Mouse (Mus musculus) cortical plate, adult 2 months (tissue): ENCODE measurements around the gene Cd300lg. TPM values are rescaled to one million over a fixed set of nuclear protein-coding genes. Genes with fewer than 3 reads are reported as not detected.

Experiments
- H3K27ac ChIP-seq: fragments of 200-500 bp; 2 replicates; pipeline ENCODE4 v1.5.1; 2012; ENCODE audit warnings: low read length, control low read depth, inconsistent platforms; ENCODE audit not compliant: insufficient read depth
- H3K4me1 ChIP-seq: fragments of 200-500 bp; 2 replicates; pipeline ENCODE4 v1.6.1; 2011; ENCODE audit warnings: low read length; ENCODE audit not compliant: control insufficient read depth, insufficient read depth
- H3K4me3 ChIP-seq: fragments of 200-500 bp; 2 replicates; pipeline ENCODE4 v1.5.1; 2011; ENCODE audit warnings: mild to moderate bottlenecking, low read length, control low read depth; ENCODE audit not compliant: insufficient read depth
- CTCF ChIP-seq: fragments of 200-500 bp; IDR thresholded peaks from 2 replicates; pipeline ENCODE4 v1.5.1; 2011; ENCODE audit warnings: mild to moderate bottlenecking, control low read depth, low read length; ENCODE audit not compliant: insufficient read depth; ENCODE audit errors: extremely low read depth
- POLR2A ChIP-seq: fragments of 200-500 bp; IDR thresholded peaks from 2 replicates; pipeline ENCODE4 v1.6.1; 2011; ENCODE audit warnings: mild to moderate bottlenecking, low read length, control low read depth; ENCODE audit not compliant: insufficient read depth; ENCODE audit errors: extremely low read depth
- polyA plus RNA-seq: library from polyadenylated mRNA; depleted of rRNA; stranded (reverse); fragments of >200 nt; gene quantifications from 2 replicates; pipeline ENCODE4 v1.2.3, GENCODE M21; 2012

Gene Cd300lg
- polyA plus RNA-seq, 1 experiment: 0.15 TPM

GRCm38 (mm10) chr11:102042971-102043370 lies 1.7 kb downstream of the Cd300lg start:
- Histone ChIP-seq H3K4me3 (no peak overlapping the region), H3K4me1 (no peaks in the 10 kb centered on the region), H3K27ac (no peak overlapping the region)
- TF ChIP-seq CTCF (no peak), POLR2A (no peak)

GRCm38 (mm10) chr11:102043381-102043780 lies 2.1 kb downstream of the Cd300lg start:
- Histone ChIP-seq H3K4me3 (no peak overlapping the region), H3K27ac (no peak overlapping the region), H3K4me1 (no peaks in the 10 kb centered on the region)
- TF ChIP-seq POLR2A: no peak
- no peak for TF ChIP-seq CTCF

- no peak overlapping the region for H3K27ac ChIP-seq
- H3K4me3 ChIP-seq: no peak overlapping the region
- TF ChIP-seq CTCF (no peak), POLR2A (no peak)
Measured at GRCm38 (mm10) chr11:102044691-102045212, 3.4 kb downstream of the Cd300lg start.

GRCm38 (mm10) chr11:102046607-102047006 lies 5.3 kb downstream of the Cd300lg start:
- Histone ChIP-seq H3K4me3 (no peak overlapping the region), H3K4me1 (no peaks in the 10 kb centered on the region), H3K27ac (no peak overlapping the region)
- TF ChIP-seq POLR2A (no peak), CTCF (no peak)

More at GRCm38 (mm10) chr11:102044691-102045212, 3.4 kb downstream of the Cd300lg start:
- H3K4me1 ChIP-seq: no peaks in the 10 kb centered on the region

- TF ChIP-seq CTCF (no peak), POLR2A (no peak)
- Histone ChIP-seq H3K4me3 (no peak overlapping the region), H3K27ac (no peak overlapping the region), H3K4me1 (no peaks in the 10 kb centered on the region)
Measured at GRCm38 (mm10) chr11:102049875-102050482, 8.7 kb downstream of the Cd300lg start.

- no peaks in the 10 kb centered on the region for H3K4me1 ChIP-seq
- TF ChIP-seq CTCF (no peak), POLR2A (no peak)
- H3K4me3 ChIP-seq: no peak overlapping the region
- H3K27ac ChIP-seq: no peak overlapping the region
Measured at GRCm38 (mm10) chr11:102051541-102051940, 10.2 kb downstream of the Cd300lg start.

GRCm38 (mm10) chr11:102051954-102052353 lies 10.6 kb downstream of the Cd300lg start:
- Histone ChIP-seq H3K27ac (no peak overlapping the region), H3K4me1 (no peaks in the 10 kb centered on the region), H3K4me3 (no peak overlapping the region)
- TF ChIP-seq POLR2A: no peak
- no peak for TF ChIP-seq CTCF

- Histone ChIP-seq H3K4me1 (no peaks in the 10 kb centered on the region), H3K27ac (no peak overlapping the region), H3K4me3 (no peak overlapping the region)
- TF ChIP-seq CTCF (no peak), POLR2A (no peak)
Measured at GRCm38 (mm10) chr11:102052697-102053096, 11.4 kb downstream of the Cd300lg start.

GRCm38 (mm10) chr11:102053183-102053582 lies 11.9 kb downstream of the Cd300lg start:
- TF ChIP-seq POLR2A (no peak), CTCF (no peak)
- Histone ChIP-seq H3K27ac (no peak overlapping the region), H3K4me1 (no peaks in the 10 kb centered on the region), H3K4me3 (no peak overlapping the region)

GRCm38 (mm10) chr11:102053847-102054246 lies 12.5 kb downstream of the Cd300lg start:
- Histone ChIP-seq H3K4me3 (no peak overlapping the region), H3K27ac (no peak overlapping the region), H3K4me1 (no peaks in the 10 kb centered on the region)
- peak; percentile 52 for TF ChIP-seq CTCF
- no peak for TF ChIP-seq POLR2A
